Mouse (Mus musculus) testis, postnatal 14 days (tissue): ENCODE data around the gene 2310034G01Rik.

Experiments used
- DNase-seq: peaks from one replicate; pipeline ENCODE4 v3.0.0; 2021; ENCODE audit warnings: low spot score

Gene 2310034G01Rik

GRCm38 (mm10) chr19:46314872-46315742, 35.0 kb downstream of the 2310034G01Rik start:
- DNase-seq, result no peak

GRCm38 (mm10) chr19:46314151-46314601, 35.9 kb downstream of the 2310034G01Rik start:
- no peak for DNase-seq

GRCm38 (mm10) chr19:46313591-46313990, 36.5 kb downstream of the 2310034G01Rik start:
- no peak for DNase-seq

GRCm38 (mm10) chr19:46313116-46313515, 37.0 kb downstream of the 2310034G01Rik start:
- no peak for DNase-seq

DNA sequence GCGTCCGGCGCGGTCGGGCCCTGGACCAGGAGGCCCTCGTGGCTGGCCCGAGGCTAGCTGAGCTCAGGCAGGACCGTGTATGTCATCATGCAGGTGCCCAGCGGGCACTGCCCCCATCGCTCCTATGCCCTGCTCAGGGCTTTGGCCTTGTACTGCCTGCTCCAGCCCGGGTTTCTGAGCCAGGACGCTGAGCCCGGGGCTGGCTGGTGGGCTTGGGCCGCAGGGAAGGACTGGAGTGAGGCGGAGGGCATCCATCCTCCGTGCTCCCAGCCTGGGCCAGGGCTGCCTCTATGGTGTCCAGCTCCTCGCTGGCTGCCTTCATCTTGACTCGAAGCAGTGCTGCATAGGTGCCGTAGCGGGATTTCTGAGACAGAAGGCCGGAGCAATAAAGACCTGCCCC, 37.5 kb downstream of the 2310034G01Rik start:
- no peak for DNase-seq

GRCm38 (mm10) chr19:46311341-46311740, 38.8 kb downstream of the 2310034G01Rik start:
- DNase-seq, result no peak

DNA sequence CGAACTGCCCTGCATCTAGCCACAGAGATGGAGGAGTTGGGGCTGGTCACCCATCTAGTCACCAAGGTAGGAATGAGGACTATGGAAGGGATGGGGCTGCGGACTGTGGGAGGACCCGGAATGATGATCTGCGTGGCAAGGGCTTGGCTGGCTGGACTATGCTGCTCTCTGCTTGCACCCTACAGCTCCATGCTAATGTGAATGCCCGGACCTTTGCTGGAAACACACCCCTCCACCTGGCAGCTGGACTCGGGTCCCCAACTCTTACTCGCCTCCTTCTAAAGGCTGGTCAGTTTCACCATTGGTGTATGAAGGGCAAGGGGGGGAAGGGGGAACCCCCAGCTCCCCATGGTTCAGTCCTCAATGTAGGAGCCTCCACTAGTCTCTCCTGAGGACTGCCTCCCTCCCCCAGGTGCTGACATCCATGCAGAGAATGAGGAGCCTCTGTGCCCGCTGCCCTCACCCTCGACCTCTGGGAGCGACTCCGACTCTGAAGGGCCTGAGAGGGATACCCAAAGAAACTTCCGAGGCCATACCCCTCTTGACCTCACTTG, 39.7 kb downstream of the 2310034G01Rik start:
- no peak for DNase-seq

GRCm38 (mm10) chr19:46309651-46310305, 40.3 kb downstream of the 2310034G01Rik start:
- DNase-seq, result no peak

DNA sequence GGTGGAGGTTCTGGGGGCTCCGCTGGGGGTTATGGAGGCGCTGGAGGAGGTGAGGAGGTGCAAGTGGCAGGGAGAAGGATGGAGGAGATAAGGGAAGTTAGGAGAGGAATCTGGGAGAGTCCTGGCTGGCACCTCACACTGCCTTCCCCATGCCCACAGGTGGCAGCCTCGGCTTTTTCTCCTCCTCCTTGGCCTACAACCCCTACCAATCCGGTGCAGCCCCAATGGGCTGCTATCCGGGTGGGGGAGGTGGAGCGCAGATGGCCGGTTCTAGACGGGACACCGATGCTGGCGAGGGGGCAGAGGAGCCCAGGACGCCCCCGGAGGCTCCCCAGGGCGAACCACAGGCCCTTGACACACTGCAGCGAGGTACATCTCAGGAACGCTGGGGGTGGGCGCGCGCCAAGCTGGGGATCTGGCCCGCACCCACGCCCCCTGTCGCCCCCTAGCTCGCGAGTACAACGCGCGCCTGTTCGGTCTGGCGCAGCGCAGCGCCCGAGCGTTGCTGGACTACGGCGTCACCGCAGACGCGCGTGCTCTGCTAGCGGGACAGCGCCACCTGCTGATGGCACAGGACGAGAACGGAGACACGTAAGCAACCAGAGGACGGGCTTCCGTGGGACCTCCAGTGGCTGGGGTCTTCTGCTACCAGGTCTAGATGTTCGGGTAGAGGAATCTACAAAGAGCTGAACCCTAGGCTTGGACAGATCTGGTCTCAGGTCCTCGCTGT, 41.2 kb downstream of the 2310034G01Rik start:
- peak; percentile 78 for DNase-seq

GRCm38 (mm10) chr19:46308303-46308702, 41.8 kb downstream of the 2310034G01Rik start:
- DNase-seq, result no peak

GRCm38 (mm10) chr19:46307781-46308180, 42.3 kb downstream of the 2310034G01Rik start:
- no peak for DNase-seq

- DNase-seq, result no peak
Observed at GRCm38 (mm10) chr19:46306751-46307289, 43.3 kb downstream of the 2310034G01Rik start.

GRCm38 (mm10) chr19:46306268-46306610, 43.9 kb downstream of the 2310034G01Rik start:
- no peak for DNase-seq

GRCm38 (mm10) chr19:46305432-46306267, 44.5 kb downstream of the 2310034G01Rik start:
- DNase-seq, result peak; percentile 81

DNA sequence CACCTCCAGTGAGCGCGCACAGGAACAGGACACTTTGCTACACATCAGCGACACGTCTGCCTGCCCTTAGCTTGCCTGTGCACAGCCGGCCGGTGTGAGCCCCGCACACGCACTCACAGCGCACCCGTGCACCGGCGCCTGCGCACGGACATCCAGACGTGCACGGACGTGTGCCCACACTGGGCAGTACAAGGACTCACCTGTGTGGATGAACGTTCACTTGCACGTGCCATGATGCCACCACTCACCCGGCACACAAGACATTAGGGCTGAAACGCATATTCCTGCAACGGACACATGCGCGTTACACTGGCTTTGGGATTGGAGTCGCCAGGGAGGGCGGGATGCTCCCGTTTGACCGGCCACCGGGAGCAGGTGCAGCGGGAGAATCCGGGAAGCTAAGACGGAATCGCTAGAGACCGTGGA, 45.2 kb downstream of the 2310034G01Rik start:
- no peak for DNase-seq

GRCm38 (mm10) chr19:46304216-46304841, 45.8 kb downstream of the 2310034G01Rik start, which contains the start of gene Nfkb2:
Gene Nfkb2, plus strand, starts transcription at chr19:46304320.
- peak; percentile 87 for DNase-seq

DNA sequence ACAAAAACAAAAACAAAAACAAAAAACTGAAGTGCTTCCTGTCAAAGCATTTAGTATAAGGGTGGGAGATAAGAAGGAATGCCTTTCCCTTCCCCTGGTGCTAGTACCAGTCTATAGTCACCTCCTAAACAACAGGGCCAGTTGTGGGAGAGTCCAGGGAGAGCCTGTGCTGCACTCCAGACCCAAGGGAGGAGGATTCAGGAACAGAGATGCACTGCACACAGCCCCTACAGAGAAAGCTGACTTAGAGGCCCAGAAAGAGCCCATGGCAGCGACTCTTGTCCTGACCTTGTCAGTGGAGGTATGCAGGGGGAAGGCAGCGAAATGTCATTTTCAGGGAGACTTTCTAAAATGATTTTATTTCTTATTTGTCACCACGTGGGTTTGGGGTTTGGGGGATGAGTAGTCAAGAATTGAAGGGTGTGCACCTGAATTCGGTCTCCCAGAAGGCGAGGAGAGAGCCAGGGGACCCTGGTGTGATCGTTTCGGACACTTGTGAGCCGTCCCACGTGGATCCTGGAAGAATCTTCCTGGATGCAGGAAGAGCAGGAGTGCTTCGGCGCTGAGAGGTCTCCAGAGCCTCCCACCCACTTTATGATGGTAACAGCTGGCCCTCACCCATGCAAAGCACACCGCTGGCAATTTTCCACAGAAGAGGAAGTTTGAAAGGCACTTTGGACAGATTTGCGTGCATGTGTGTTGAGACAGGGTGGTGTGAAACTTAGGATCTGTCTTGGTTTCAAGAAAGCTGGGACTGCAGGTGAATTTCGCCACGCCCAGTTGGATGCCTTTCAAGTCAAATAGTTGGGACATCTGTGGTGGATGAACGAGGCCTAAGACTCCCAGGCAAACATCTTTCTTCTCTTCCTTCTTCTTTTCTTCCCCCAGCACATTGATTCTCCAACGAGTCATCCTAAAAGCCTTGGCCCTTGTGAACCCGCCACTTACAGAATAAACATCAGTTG, 46.6 kb downstream of the 2310034G01Rik start:
- no peak for DNase-seq

- no peak for DNase-seq
Observed at GRCm38 (mm10) chr19:46302551-46302950, 47.6 kb downstream of the 2310034G01Rik start.
